Mouse (Mus musculus) embryonic facial prominence, embryonic 10.5 days (tissue): Measurements from ENCODE around the gene G0s2. TPM values are rescaled to one million over a fixed set of nuclear protein-coding genes. Genes with fewer than 3 reads are reported as not detected.
A peak's percentile ranks its signal among the peaks of the same experiment; 100 is the strongest.

ENCODE experiments used
- DNase-seq: peaks from one replicate; pipeline ENCODE4 v3.0.0-alpha.2; 2017; ENCODE audit warnings: low spot score
- H3K27ac ChIP-seq: fragments of 300-500 bp; sonication (generic); replicated peaks from 2 replicates; pipeline ENCODE4 v1.5.1; 2016; ENCODE audit warnings: mild to moderate bottlenecking
- H3K27me3 ChIP-seq: fragments of 300-500 bp; sonication (generic); replicated peaks from 2 replicates; pipeline ENCODE4 v1.6.1; 2016; ENCODE audit warnings: low read depth, mild to moderate bottlenecking; ENCODE audit not compliant: poor library complexity, severe bottlenecking
- H3K36me3 ChIP-seq: fragments of 300-500 bp; sonication (generic); replicated peaks from 2 replicates; pipeline ENCODE4 v1.6.1; 2016; ENCODE audit warnings: mild to moderate bottlenecking, moderate library complexity
- H3K4me1 ChIP-seq: fragments of 300-500 bp; sonication (generic); 2 replicates; pipeline ENCODE4 v1.6.1; 2016
- H3K4me3 ChIP-seq: fragments of 300-500 bp; sonication (generic); 2 replicates; pipeline ENCODE4 v1.5.1; 2016; ENCODE audit warnings: mild to moderate bottlenecking, moderate library complexity
- H3K9me3 ChIP-seq: fragments of 300-500 bp; sonication (generic); 2 replicates; pipeline ENCODE4 v1.6.1; 2016; ENCODE audit warnings: mild to moderate bottlenecking
- WGBS: fragments of 180-500 bp; shearing (Covaris S2); methylation state at CpG from one replicate; pipeline ENCODE4 v1.1.7; 2016; 5-methylcytosine and 5-hydroxymethylcytosine counted together
- polyA plus RNA-seq: library from polyadenylated mRNA; unstranded; fragments of >200 nt; fragmentation: Nextera tagmentation; extraction: Ambion mirVana; gene quantifications from 2 replicates; pipeline ENCODE4 v1.2.1, GENCODE M21; 2016

The G0s2 gene
- 7.0 and 7.7 TPM in 2 replicates for polyA plus RNA-seq

DNA sequence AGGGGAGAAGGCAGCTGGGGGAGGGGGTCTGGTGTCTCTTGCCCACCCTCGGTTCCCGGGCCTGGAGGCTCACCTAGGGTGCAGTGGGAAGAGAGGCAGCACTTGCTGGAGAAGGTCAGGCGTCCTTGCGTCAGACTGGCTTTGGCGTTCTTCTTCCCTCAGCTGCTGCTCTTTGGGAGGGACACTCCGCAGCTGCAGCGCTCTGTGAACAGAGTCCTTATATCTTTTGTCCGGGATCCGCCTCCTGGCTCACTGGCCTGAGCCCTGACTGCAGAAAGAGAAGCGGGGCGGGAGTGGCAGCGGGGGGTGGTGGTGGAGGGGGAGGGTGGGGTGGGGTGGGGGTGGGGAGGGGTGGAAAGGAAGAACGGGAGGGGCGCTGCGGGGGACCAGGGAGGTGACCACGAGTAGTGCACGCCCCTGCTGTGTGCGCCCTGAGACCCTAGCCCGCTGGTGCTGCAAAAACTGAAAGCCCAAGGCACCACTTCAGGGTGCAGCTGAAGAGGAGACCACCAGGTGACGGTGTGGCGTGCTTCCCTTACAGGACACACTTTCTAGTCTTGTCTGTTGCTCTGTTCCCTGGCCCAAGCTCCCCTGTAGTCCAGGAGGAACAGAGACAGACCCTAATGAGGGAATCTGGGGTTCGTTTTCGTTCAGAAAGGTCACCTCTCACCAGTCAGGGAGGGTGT is at the start of gene G0s2:
G0s2 (minus strand) TSS at position 302 of the 686 bp plus-strand sequence.
- H3K27ac ChIP-seq = peak within 1 kb of the TSS; percentile 86
- H3K9me3 ChIP-seq = no peaks in the 10 kb centered on the region
- H3K4me1 ChIP-seq = peaks cover 39% of the 10 kb centered on the region
- DNase-seq = peak; percentile 74
- WGBS = under 1% methylated on average over 23 of the region's 23 CpGs
- H3K27me3 ChIP-seq = peaks cover 7% of the 10 kb centered on the region; the same call in 1 of the 2 replicates
- H3K4me3 ChIP-seq = peak within 1 kb of the TSS; percentile 59
- H3K36me3 ChIP-seq = no peaks in the 10 kb centered on the region

DNA sequence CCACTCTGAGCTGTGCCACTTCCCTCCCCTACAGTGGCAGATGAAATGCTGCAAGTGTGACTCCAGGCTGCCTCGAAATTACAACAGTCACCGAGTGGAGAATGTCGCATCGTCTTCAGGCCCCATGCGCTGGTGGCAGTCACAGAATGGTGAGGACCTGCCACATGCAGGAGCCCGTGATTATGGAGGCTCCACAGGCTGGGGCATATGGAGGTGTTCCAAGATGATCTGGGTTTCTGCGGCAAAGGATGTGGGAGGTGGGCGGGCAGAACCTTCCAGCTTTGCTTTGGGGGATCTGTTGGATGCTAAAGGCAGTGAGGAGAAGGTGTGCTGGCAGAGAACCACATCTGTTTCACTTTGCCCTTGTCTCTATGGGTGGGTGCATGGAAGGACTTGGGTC is 47.4 kb upstream of the G0s2 start:
- no peaks in the 10 kb centered on the region for H3K9me3 ChIP-seq
- no peak overlapping the region for H3K4me3 ChIP-seq
- H3K27me3 ChIP-seq = no peaks in the 10 kb centered on the region
- no peaks in the 10 kb centered on the region for H3K36me3 ChIP-seq
- WGBS = 86% methylated on average over 8 of the region's 8 CpGs
- peaks cover 5% of the 10 kb centered on the region; the same call in 1 of the 2 replicates for H3K4me1 ChIP-seq
- H3K27ac ChIP-seq = no peak overlapping the region
- DNase-seq = no peak

DNA sequence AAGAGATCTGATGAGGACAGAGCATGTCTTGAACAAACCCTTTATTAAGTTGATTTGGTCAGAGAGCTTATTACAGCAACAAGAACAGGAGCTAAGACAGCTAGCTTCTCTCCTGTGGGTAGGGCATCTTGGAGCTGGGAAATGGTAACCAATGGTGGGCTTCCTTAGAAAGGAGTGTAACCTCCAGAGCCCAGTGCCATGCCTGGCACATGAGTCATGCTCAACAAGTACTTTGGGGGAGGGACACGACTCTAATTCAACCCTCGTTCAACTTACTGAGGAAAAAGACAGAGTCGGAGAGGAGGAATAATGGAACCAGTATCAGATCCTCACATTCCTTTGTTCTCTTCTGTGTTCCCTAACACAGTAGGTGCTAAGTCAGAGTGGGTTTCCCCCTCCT is 46.7 kb upstream of the G0s2 start:
- H3K9me3 ChIP-seq = no peaks in the 10 kb centered on the region
- WGBS = 69% methylated on average over 3 of the region's 3 CpGs
- H3K27me3 ChIP-seq = no peaks in the 10 kb centered on the region
- no peak for DNase-seq
- H3K27ac ChIP-seq = no peak overlapping the region
- no peaks in the 10 kb centered on the region for H3K36me3 ChIP-seq
- no peak overlapping the region for H3K4me3 ChIP-seq
- H3K4me1 ChIP-seq = peaks cover 5% of the 10 kb centered on the region; the same call in 1 of the 2 replicates

- H3K4me1 ChIP-seq = peaks cover 8% of the 10 kb centered on the region; the same call in 1 of the 2 replicates
- 0 out of 2 replicates have a peak overlapping the region, but pooled peaks have one; percentile 15 for H3K27ac ChIP-seq
- no peaks in the 10 kb centered on the region for H3K27me3 ChIP-seq
- DNase-seq = no peak
- 58% methylated on average over 6 of the region's 6 CpGs for WGBS
- no peaks in the 10 kb centered on the region for H3K36me3 ChIP-seq
- no peaks in the 10 kb centered on the region for H3K9me3 ChIP-seq
- no peak overlapping the region for H3K4me3 ChIP-seq
These were observed 44.1 kb upstream of the G0s2 start for GRCm38 (mm10) chr1:193317159-193317559.

- DNase-seq = no peak
- 85% methylated on average over 9 of the region's 9 CpGs for WGBS
- Histone ChIP-seq H3K9me3 (no peaks in the 10 kb centered on the region), H3K27me3 (no peaks in the 10 kb centered on the region), H3K4me1 (peaks cover 8% of the 10 kb centered on the region; the same call in 1 of the 2 replicates), H3K4me3 (no peak overlapping the region), H3K36me3 (no peaks in the 10 kb centered on the region), H3K27ac (no peak overlapping the region)
These were observed 43.3 kb upstream of the G0s2 start for GRCm38 (mm10) chr1:193316358-193316750.

GRCm38 (mm10) chr1:193315705-193316357 is 42.8 kb upstream of the G0s2 start:
- DNase-seq = no peak
- 79% methylated on average over 5 of the region's 5 CpGs for WGBS
- no peaks in the 10 kb centered on the region for H3K36me3 ChIP-seq

DNA sequence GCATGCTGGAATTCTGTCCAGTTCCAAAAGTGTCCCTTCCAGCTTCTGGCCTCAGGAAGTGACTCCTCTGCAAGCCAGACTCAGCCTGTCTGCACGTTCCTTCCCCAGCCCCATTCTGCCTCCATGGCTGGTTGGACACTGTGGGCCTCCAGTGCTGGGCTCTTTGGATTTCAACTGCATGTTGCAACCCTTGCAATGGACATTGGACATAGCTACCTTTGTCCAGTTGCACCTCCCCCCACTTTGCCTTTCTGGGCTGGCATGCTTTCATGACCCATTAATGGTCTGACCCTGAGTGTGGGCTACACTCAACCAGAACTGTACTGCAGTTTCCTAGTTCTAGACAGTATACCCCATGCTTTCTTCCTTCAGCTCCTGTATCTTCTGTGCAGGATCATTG is 38.6 kb upstream of the G0s2 start:
- Histone ChIP-seq H3K4me1 (peaks cover 3% of the 10 kb centered on the region; the same call in 1 of the 2 replicates), H3K27ac (no peak overlapping the region), H3K36me3 (no peaks in the 10 kb centered on the region), H3K4me3 (no peak overlapping the region), H3K27me3 (no peaks in the 10 kb centered on the region), H3K9me3 (no peaks in the 10 kb centered on the region)
- no peak for DNase-seq
- 75% methylated on average over 1 of the region's 1 CpGs for WGBS

More at GRCm38 (mm10) chr1:193315705-193316357, 42.8 kb upstream of the G0s2 start:
- Histone ChIP-seq H3K4me3 (no peak overlapping the region), H3K4me1 (peaks cover 8% of the 10 kb centered on the region; the same call in 1 of the 2 replicates), H3K9me3 (no peaks in the 10 kb centered on the region), H3K27ac (no peak overlapping the region), H3K27me3 (no peaks in the 10 kb centered on the region)

DNA sequence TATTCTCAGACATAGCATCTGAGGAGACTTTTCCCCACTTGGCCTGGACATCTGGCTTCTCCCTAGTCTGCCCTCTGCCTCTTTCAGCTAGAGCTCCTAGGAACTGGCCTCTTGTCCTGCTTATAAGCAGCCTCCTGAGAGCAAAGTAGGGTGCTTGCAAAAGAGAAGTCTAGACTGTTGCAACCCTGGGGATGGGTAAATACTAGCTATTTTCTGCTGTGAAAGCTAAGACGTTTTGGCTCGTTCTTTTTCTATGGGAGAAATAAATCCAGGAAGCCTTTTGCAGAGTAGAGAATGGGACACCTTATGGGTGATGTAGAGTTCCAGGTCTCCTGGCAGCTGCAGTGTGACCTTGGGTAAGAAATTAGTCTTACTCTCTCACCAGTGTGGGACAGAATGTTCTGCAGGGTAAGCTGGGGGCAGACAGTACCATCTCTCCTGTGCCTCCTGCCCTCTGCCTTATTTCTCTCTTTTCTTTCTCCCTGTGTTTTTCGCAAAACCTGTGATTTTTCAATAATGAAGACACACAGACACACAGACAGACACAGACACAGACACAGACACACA is 37.6 kb upstream of the G0s2 start:
- Histone ChIP-seq H3K4me1 (peaks cover 3% of the 10 kb centered on the region; the same call in 1 of the 2 replicates), H3K4me3 (no peak overlapping the region), H3K27ac (no peak overlapping the region), H3K9me3 (no peaks in the 10 kb centered on the region), H3K36me3 (no peaks in the 10 kb centered on the region), H3K27me3 (no peaks in the 10 kb centered on the region)
- WGBS = 87% methylated on average over 3 of the region's 3 CpGs
- DNase-seq = no peak

DNA sequence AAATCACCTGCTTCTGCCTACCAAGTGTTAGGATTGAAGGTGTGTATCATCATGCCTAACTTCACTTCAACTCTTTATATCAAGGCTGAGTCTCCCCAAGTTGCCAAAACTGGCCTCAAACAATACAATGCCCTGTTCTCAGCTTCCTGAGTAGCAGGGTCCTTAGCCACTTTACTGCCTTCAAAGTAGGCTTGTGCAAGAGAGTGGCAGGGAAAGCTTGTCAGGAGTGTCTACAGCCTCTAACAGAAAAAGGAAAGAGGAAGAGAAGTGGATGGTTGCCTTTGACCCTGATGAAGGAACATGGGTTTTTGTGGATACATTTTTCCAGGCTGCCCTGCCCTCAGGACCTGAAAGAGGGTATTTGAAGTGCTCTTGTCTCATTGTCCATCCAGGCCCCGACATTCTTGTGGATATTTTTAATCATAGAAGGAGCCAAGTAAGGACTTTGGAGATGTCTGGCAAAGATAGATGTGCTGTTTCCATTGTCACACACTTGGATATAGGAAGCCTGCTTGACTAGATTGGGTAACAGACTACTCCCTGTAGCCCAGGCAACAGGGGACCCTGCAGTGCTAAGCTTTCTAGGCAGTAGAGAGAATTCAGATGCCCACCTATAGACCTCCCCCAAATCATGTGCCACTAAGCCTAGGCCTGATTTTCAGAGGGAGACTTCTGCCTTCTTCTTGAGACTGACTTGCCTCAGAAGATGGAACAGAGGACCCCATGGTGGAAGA is 36.9 kb upstream of the G0s2 start:
- DNase-seq = no peak
- WGBS = 71% methylated on average over 1 of the region's 1 CpGs
- peaks cover 3% of the 10 kb centered on the region; the same call in 1 of the 2 replicates for H3K4me1 ChIP-seq
- no peaks in the 10 kb centered on the region for H3K36me3 ChIP-seq
- H3K4me3 ChIP-seq = no peak overlapping the region
- H3K27ac ChIP-seq = no peak overlapping the region
- no peaks in the 10 kb centered on the region for H3K27me3 ChIP-seq
- no peaks in the 10 kb centered on the region for H3K9me3 ChIP-seq

DNA sequence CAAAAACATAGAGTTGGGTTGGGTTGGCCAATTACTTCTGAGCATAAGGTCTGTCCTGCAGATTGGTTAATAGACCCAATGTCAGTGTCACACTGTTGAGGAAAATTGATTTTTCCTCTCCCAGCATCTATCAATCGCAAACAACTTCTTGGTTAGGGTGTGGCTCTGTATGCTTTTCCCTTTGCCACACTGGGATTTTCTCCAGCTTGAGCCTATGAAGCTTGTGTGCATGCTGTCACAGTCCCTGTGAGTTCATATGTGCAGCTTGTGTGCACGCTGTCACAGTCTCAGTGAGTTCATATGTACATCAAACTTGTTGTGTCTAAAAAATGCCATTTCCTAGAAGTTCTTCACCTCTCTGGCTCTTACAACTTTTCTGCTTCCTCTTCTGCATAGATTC is 33.8 kb upstream of the G0s2 start:
- no peak for DNase-seq
- Histone ChIP-seq H3K9me3 (no peaks in the 10 kb centered on the region), H3K36me3 (no peaks in the 10 kb centered on the region), H3K4me3 (no peak overlapping the region), H3K27me3 (peaks cover 10% of the 10 kb centered on the region; the same call in 1 of the 2 replicates), H3K4me1 (peaks cover 3% of the 10 kb centered on the region; the same call in 1 of the 2 replicates), H3K27ac (no peak overlapping the region)
- WGBS = 86% methylated on average over 2 of the region's 2 CpGs

GRCm38 (mm10) chr1:193305386-193305785 is 32.4 kb upstream of the G0s2 start:
- H3K9me3 ChIP-seq = no peaks in the 10 kb centered on the region
- H3K4me1 ChIP-seq = peaks cover 6% of the 10 kb centered on the region
- peaks cover 13% of the 10 kb centered on the region; the same call in 1 of the 2 replicates for H3K27me3 ChIP-seq
- 54% methylated on average over 7 of the region's 7 CpGs for WGBS
- H3K4me3 ChIP-seq = no peak overlapping the region
- DNase-seq = no peak
- no peaks in the 10 kb centered on the region for H3K36me3 ChIP-seq
- H3K27ac ChIP-seq = no peak overlapping the region

DNA sequence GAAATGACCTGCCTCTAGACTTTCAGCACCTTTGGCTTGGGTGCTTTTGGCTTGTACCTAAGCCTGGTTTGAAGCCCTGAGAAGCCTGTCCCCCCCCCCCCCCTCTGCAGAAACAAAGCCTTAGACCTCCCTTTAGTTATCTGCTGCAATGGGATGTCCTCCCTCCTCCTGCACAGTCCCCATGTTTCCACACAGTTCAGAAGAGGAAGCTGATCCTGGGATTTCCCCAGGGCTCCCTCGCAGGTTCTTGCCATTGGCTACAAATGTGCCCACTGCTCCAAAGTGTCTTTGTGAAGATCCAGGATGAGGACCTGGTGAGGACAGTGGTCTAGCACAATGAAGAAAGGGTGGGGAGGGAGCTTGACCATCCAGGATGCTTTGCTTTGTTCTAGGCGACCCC is 30.1 kb upstream of the G0s2 start:
- H3K27me3 ChIP-seq = peaks cover 13% of the 10 kb centered on the region; the same call in 1 of the 2 replicates
- no peaks in the 10 kb centered on the region for H3K9me3 ChIP-seq
- no peak overlapping the region for H3K27ac ChIP-seq
- no peak overlapping the region for H3K4me3 ChIP-seq
- no peaks in the 10 kb centered on the region for H3K36me3 ChIP-seq
- WGBS = 64% methylated on average over 2 of the region's 2 CpGs
- H3K4me1 ChIP-seq = peaks cover 11% of the 10 kb centered on the region
- no peak for DNase-seq
